In genomic region chr4:109266744-109267143, GRCm38 (mm10) we compare ENCODE assay signal across 28 mouse cellular contexts. TPM values are rescaled to one million over a fixed set of nuclear protein-coding genes. Genes with fewer than 3 reads are reported as not detected.
A peak's percentile ranks its signal among the peaks of the same experiment; 100 is the strongest.
DNase-seq lines count a peak whose midpoint lies in the region; ATAC-seq and TF ChIP-seq lines count a peak whose summit lies in the region.
"Had no signal": no experiment of that assay in that cellular context is flagged by ENCODE, and none has a peak within 500 bp of the region (broad histone marks: within the 10 kb centered on the region; RNA-seq: fewer than 3 reads in every experiment).

No protein-coding gene starts in this region.

- no peak overlapping the region for H3K27ac ChIP-seq in kidney, embryonic 15.5 days
- no peak overlapping the region for H3K27ac ChIP-seq in liver, adult 2 months (replicated peaks; ENCODE audit: insufficient read depth, low read depth, low read length)
- H3K27ac ChIP-seq in liver, postnatal 0 days (ENCODE audit: low read depth) = no peak overlapping the region
- H3K27ac ChIP-seq: forebrain, embryonic 10.5 days; forebrain, embryonic 13.5 days; heart, embryonic 15.5 days; hindbrain, embryonic 10.5 days; hindbrain, embryonic 13.5 days had no signal

- H3K36me3 ChIP-seq in kidney, embryonic 15.5 days = no peaks in the 10 kb centered on the region
- H3K36me3 ChIP-seq in liver, adult 2 months (ENCODE audit: control insufficient read depth, insufficient read depth, low read length) = no peaks in the 10 kb centered on the region
- no peaks in the 10 kb centered on the region for H3K36me3 ChIP-seq in liver, postnatal 0 days (replicated peaks; ENCODE audit: insufficient read depth, low read length)
- H3K36me3 ChIP-seq: forebrain, embryonic 10.5 days; G1E; heart, embryonic 12.5 days; heart, embryonic 15.5 days; hindbrain, embryonic 10.5 days; hindbrain, embryonic 13.5 days had no signal

- no peak for TF ChIP-seq EP300 in liver, postnatal 0 days (IDR thresholded peaks at IDR 0.05; ENCODE audit: low read depth)

- 27% methylated on average over 2 of the region's 2 CpGs for WGBS in kidney, embryonic 15.5 days
- WGBS in liver, adult 2 months = 33% methylated on average over 2 of the region's 2 CpGs
- whole genome bisulfite sequencing in liver, postnatal 0 days (ENCODE audit: insufficient replicate concordance) = 64% methylated on average over 2 of the region's 2 CpGs

- no peaks in the 10 kb centered on the region for H3K79me2 ChIP-seq in liver, adult 2 months (ENCODE audit: control insufficient read depth, insufficient read depth, low read length)

- TF ChIP-seq POLR2A in liver, adult 2 months (IDR thresholded peaks at IDR 0.05; ENCODE audit: extremely low read depth, insufficient read depth, low read length) = no peak

- no peak for TF ChIP-seq CTCF in liver, adult 2 months (IDR thresholded peaks at IDR 0.05; ENCODE audit: low read depth, low read length)
- TF ChIP-seq CTCF in liver, postnatal 0 days (IDR thresholded peaks at IDR 0.05; ENCODE audit: low read depth) = no peak

- H3K4me2 ChIP-seq in kidney, embryonic 15.5 days = no peak overlapping the region
- no peak overlapping the region for H3K4me2 ChIP-seq in liver, postnatal 0 days (ENCODE audit: low read depth, low read length)
- H3K4me2 ChIP-seq: forebrain, embryonic 13.5 days; heart, embryonic 12.5 days; heart, embryonic 15.5 days; hindbrain, embryonic 13.5 days had no signal

- DNase-seq in kidney, adult 11 months = peak; percentile 41
- DNase-seq in kidney, adult 18-20 months = no peak
- peak; percentile 69 for DNase-seq in kidney, adult 9 months
- DNase-seq in liver, adult 2 months (ENCODE audit: extremely low read depth, low read depth, low spot score) = peak; percentile 46
- DNase-seq in liver, postnatal 0 days = no peak
- DNase-seq: B cell, adult 2 months; cerebellum, adult 18-20 months; cerebellum, adult 9-10 months; cerebellum, postnatal 14 days; gastrocnemius, postnatal 10 days; gastrocnemius, postnatal 36 days; heart, postnatal 10 days; heart, postnatal 36 days had no signal

- no peak overlapping the region for H3K4me3 ChIP-seq in kidney, embryonic 15.5 days (replicated peaks)
- no peak overlapping the region for H3K4me3 ChIP-seq in liver, adult 2 months (ENCODE audit: insufficient read depth, low read depth, low read length)
- H3K4me3 ChIP-seq in liver, postnatal 0 days (ENCODE audit: low read depth, low read length) = no peak overlapping the region
- H3K4me3 ChIP-seq: forebrain, embryonic 10.5 days; forebrain, embryonic 13.5 days; heart, embryonic 12.5 days; heart, embryonic 15.5 days; hindbrain, embryonic 10.5 days; hindbrain, embryonic 13.5 days had no signal

- H3K9me3 ChIP-seq in kidney, embryonic 15.5 days (replicated peaks) = no peaks in the 10 kb centered on the region
- no peaks in the 10 kb centered on the region for H3K9me3 ChIP-seq in liver, postnatal 0 days (ENCODE audit: low read length)
- H3K9me3 ChIP-seq: forebrain, embryonic 10.5 days; forebrain, embryonic 13.5 days; G1E; heart, embryonic 12.5 days; heart, embryonic 15.5 days; hindbrain, embryonic 10.5 days; hindbrain, embryonic 13.5 days had no signal

- ATAC-seq in kidney, embryonic 15.5 days (replicated peaks; ENCODE audit: low FRiP score) = no peak
- ATAC-seq in liver, postnatal 0 days = no peak
- ATAC-seq: forebrain, embryonic 13.5 days; forebrain, embryonic 16.5 days; hindbrain, embryonic 16.5 days; Patski had no signal

- H3K9ac ChIP-seq in kidney, embryonic 15.5 days = no peak overlapping the region
- H3K9ac ChIP-seq in liver, adult 2 months (ENCODE audit: low read depth, low read length) = no peak overlapping the region
- no peak overlapping the region for H3K9ac ChIP-seq in liver, postnatal 0 days (replicated peaks)
- H3K9ac ChIP-seq: forebrain, embryonic 13.5 days; heart, embryonic 12.5 days; heart, embryonic 15.5 days; hindbrain, embryonic 13.5 days had no signal

- H3K4me1 ChIP-seq in kidney, embryonic 15.5 days = no peaks in the 10 kb centered on the region
- no peaks in the 10 kb centered on the region for H3K4me1 ChIP-seq in liver, adult 2 months (ENCODE audit: control insufficient read depth, insufficient read depth, low read length)
- no peaks in the 10 kb centered on the region for H3K4me1 ChIP-seq in liver, postnatal 0 days (ENCODE audit: insufficient read depth)
- H3K4me1 ChIP-seq: forebrain, embryonic 10.5 days; forebrain, embryonic 13.5 days; heart, embryonic 12.5 days; hindbrain, embryonic 10.5 days had no signal

- no peaks in the 10 kb centered on the region for H3K27me3 ChIP-seq in kidney, embryonic 15.5 days
- no peaks in the 10 kb centered on the region for H3K27me3 ChIP-seq in liver, adult 2 months (ENCODE audit: control insufficient read depth, insufficient read depth, low read length)
- no peaks in the 10 kb centered on the region for H3K27me3 ChIP-seq in liver, postnatal 0 days (ENCODE audit: insufficient read depth, low read length)
- H3K27me3 ChIP-seq: CH12.LX; forebrain, embryonic 13.5 days; heart, embryonic 12.5 days; heart, embryonic 15.5 days; hindbrain, embryonic 13.5 days; Patski had no signal

RNA-seq across cellular contexts. Expression of gene Eps15, which starts 13.3 kb away (rescaled TPM):
- 37.8 and 40.6 TPM in 2 replicates for polyA plus RNA-seq in kidney, embryonic 15.5 days (2015; fragmentation: Nextera tagmentation; extraction: Ambion mirVana)
- total RNA-seq in liver, adult 2 months (2014; rRNA removed) = 29.6 and 33.5 TPM in 2 replicates
- 4.7 and 5.5 TPM in 2 replicates for polyA plus RNA-seq in liver, adult 2 months (2012; rRNA removed)
- 20.0 and 21.2 TPM in 2 replicates for polyA plus RNA-seq in liver, postnatal 0 days (2015; fragmentation: Nextera tagmentation; extraction: Ambion mirVana)

RNA-seq across cellular contexts. Expression of gene Calr4, which starts 32.5 kb away (rescaled TPM):
- 0.27 and 0.29 TPM in 2 replicates for polyA plus RNA-seq in kidney, embryonic 15.5 days (2015; fragmentation: Nextera tagmentation; extraction: Ambion mirVana)
- not detected in 2 replicates for total RNA-seq in liver, adult 2 months (2014; rRNA removed)
- polyA plus RNA-seq in liver, adult 2 months (2012; rRNA removed) = not detected in 2 replicates
- polyA plus RNA-seq in liver, postnatal 0 days (2015; fragmentation: Nextera tagmentation; extraction: Ambion mirVana) = not detected in 2 replicates
- total RNA-seq: CH12.LX; G1E; gastrocnemius, adult 18-20 months; gastrocnemius, postnatal 10 days; gastrocnemius, postnatal 36 days; granulocyte monocyte progenitor cell, adult 5-6 weeks; heart, adult 8-10 months; heart, postnatal 36 days had no signal
- polyA plus RNA-seq: hindbrain, embryonic 10.5 days; Patski had no signal

Comparison
In these comparisons a context has a peak if more than half of its experiments do, and no peak if none do; other contexts are left out.
1. DNase-seq: peak in kidney, adult 11 months (single experiment), kidney, adult 9 months (single experiment) and liver, adult 2 months (single experiment); none in kidney, adult 18-20 months (single experiment) and liver, postnatal 0 days (single experiment).